Mouse (Mus musculus): ENCODE data around the gene Fam163a. TPM values are rescaled to one million over a fixed set of nuclear protein-coding genes. Genes with fewer than 3 reads are reported as not detected.

Fam163a gene
- polyA plus RNA-seq, 1 experiment from 2014 or later = 7.7 TPM

DNA sequence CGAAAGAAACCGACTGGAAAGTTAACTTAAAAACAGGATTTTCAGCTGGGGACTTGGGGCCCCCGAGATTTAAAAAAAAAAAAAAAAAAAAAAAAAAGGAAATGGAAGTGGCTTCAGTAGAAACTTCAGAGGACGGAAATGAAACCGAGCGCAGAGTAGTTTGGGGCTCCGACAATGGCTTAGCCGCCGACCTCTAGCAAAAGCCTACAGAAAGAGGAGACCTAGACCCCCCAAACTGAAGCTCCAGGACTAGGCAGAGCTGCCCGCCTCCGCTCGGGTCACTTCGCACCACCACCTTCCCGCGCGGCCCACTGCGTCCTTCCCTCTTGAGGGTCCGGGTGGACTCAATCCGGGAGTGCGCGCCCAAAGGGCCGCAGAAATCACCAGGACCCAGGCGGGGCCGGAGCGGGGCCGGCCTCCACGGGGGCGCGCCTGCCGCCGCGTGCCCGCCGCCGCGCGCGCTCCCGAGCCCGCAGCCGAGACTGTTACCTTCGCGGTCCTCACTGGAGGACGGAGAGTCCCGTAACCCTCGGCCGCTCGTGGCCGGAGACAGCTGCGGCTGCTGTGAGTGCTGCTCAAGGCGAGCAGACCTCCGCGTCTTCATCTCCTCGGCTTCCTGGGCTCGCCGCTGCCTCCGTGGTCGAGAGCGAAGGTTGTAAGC, 169.4 kb downstream of the Fam163a start, which contains the start of gene Tor1aip2:
Gene Tor1aip2, plus strand, starts transcription at position 135 of the 661 bp plus-strand sequence.
- H3K4me1 ChIP-seq (replicated peaks) = peaks cover 22% of the 10 kb centered on the region
- no peaks in the 10 kb centered on the region for H3K9me3 ChIP-seq
- DNase-seq (ENCODE audit: low spot score) = peak; percentile 87
- H3K36me3 ChIP-seq = peaks cover 36% of the 10 kb centered on the region
- under 1% methylated on average over 59 of the region's 59 CpGs for WGBS
- H3K27ac ChIP-seq = peak within 1 kb of the TSS; percentile 99
- no peaks in the 10 kb centered on the region for H3K27me3 ChIP-seq (ENCODE audit: insufficient read depth, poor library complexity, severe bottlenecking)
- peak within 1 kb of the TSS; percentile 82 for H3K4me3 ChIP-seq

DNA sequence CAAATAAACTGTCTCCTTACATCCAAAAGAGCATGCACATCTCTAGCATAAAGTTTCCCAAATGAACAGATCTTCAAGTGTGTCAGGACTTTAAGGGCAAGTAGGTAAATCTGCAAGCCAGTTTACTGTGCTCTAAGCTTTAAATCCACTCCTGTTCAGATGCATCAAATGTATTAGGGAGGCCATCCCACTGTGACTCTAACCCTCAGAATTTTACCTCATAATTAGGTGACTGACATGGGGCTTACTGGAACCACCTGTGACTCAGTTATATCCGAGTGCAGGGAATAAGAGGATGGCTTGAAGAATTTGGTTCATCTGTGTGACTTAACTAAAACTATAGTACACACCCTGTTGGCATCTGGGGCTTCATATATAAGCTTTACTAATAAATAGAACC, 170.2 kb downstream of the Fam163a start:
- no peaks in the 10 kb centered on the region for H3K9me3 ChIP-seq

DNA sequence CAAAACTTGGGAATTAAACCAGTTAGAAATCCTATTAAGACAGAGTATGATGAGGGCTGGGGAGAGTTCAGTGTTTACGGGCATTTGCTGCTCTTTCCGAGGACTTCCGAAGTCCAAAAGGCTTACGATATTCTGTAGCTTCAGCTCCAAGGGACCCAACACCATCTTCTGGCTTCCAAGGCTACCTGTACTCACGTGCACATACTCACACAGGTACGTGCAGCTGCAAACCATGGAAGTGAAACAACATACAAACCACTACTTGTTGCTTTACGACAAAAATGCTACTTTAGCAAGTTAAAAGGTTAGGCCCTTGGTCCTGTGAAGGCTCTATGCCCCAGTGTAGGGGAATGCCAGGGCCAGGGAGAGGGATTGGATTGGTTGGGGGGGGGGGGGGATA, 170.9 kb downstream of the Fam163a start:
- Histone ChIP-seq H3K36me3 (peaks cover 51% of the 10 kb centered on the region), H3K9me3 (no peaks in the 10 kb centered on the region), H3K4me1 (replicated peaks) (peaks cover 21% of the 10 kb centered on the region), H3K27me3 (ENCODE audit: insufficient read depth, poor library complexity, severe bottlenecking) (no peaks in the 10 kb centered on the region), H3K4me3 (no peak overlapping the region), H3K27ac (no peak overlapping the region)
- 96% methylated on average over 7 of the region's 7 CpGs for WGBS
- DNase-seq (ENCODE audit: low spot score) = no peak

More for the DNA sequence above, 170.2 kb downstream of the Fam163a start:
- no peaks in the 10 kb centered on the region for H3K27me3 ChIP-seq (ENCODE audit: insufficient read depth, poor library complexity, severe bottlenecking)
- peaks cover 44% of the 10 kb centered on the region for H3K36me3 ChIP-seq
- peak overlapping the region; percentile 82 for H3K4me3 ChIP-seq
- 38% methylated on average over 1 of the region's 1 CpGs for WGBS
- no peak for DNase-seq (ENCODE audit: low spot score)
- peaks cover 21% of the 10 kb centered on the region for H3K4me1 ChIP-seq (replicated peaks)
- peak overlapping the region; percentile 99 for H3K27ac ChIP-seq

DNA sequence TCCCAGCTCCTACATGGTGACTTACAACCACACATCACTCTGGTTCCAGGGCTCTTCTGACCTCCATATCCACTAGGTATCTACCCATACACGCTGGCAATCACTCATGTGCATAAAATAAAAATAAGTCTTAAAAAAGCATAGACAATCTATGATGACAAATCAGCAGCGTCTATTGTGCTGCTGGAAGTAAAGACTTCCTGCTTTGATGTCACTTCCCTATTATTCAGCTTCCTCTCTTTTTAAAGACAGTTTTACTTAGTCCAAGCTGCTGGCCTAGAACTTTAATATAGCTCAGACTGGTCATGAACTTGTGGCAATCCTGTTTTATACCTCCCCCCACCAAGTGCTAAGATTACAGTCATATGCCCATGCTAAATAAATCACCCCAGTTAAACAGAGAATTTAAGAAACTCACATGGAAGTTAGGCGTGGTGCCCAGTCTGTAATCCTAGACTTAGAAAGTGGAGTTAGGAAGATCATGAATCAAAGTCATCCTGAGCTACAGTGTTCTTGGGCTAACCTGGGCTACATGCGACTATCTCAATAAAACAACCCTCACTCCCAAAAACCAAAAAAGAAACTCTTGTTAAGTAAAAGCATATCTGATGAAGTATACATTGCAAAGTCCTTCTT, 176.4 kb downstream of the Fam163a start:
- Histone ChIP-seq H3K9me3 (no peaks in the 10 kb centered on the region), H3K27me3 (ENCODE audit: insufficient read depth, poor library complexity, severe bottlenecking) (no peaks in the 10 kb centered on the region), H3K27ac (no peak overlapping the region), H3K4me1 (replicated peaks) (no peaks in the 10 kb centered on the region), H3K4me3 (no peak overlapping the region), H3K36me3 (peaks cover 91% of the 10 kb centered on the region)
- WGBS = 91% methylated on average over 4 of the region's 4 CpGs
- no peak for DNase-seq (ENCODE audit: low spot score)

DNA sequence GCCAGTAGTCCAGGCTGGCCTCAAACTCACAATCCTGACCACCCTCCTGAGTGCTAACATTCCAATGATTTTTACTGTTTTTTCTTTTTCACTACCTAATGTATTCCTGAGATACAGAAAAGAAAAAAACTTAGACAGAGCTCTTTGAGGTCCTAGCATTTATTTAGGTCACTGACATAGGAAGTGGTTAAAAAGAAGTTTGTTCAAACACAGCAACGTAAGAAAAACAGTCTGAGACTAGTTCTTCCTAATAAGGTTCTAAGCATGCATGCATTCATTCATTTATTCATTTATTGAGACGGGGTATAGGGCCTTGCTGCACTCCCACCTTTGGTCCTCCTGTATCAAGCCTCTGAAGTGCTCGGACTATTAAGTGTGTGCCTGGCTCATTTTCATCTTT, 177.0 kb downstream of the Fam163a start:
- H3K27me3 ChIP-seq (ENCODE audit: insufficient read depth, poor library complexity, severe bottlenecking) = no peaks in the 10 kb centered on the region
- peaks cover 84% of the 10 kb centered on the region for H3K36me3 ChIP-seq
- H3K9me3 ChIP-seq = no peaks in the 10 kb centered on the region
- no peak overlapping the region for H3K27ac ChIP-seq
- no peak for DNase-seq (ENCODE audit: low spot score)
- H3K4me1 ChIP-seq (replicated peaks) = no peaks in the 10 kb centered on the region
- WGBS = 94% methylated on average over 3 of the region's 3 CpGs
- no peak overlapping the region for H3K4me3 ChIP-seq

Other genes with a start within 250 kb of the Fam163a start
- 6.5 and 7.0 TPM in 2 replicates for gene Cep350, start 231.8 kb downstream of the Fam163a start, polyA plus RNA-seq (2016; fragmentation: Nextera tagmentation; extraction: Ambion mirVana)
- 94.6 and 104 TPM in 2 replicates for gene Tor1aip2, start 169.6 kb downstream of the Fam163a start, polyA plus RNA-seq (2016; fragmentation: Nextera tagmentation; extraction: Ambion mirVana)
- 34.5 and 41.9 TPM in 2 replicates for gene Tor1aip1, start 168.5 kb downstream of the Fam163a start, polyA plus RNA-seq (2016; fragmentation: Nextera tagmentation; extraction: Ambion mirVana)
- 0.22 TPM in 1 of 2 replicates, not detected in the other for gene Tdrd5, start 98.6 kb upstream of the Fam163a start, polyA plus RNA-seq (2016; fragmentation: Nextera tagmentation; extraction: Ambion mirVana)
- gene Nphs2, start 105.7 kb upstream of the Fam163a start, polyA plus RNA-seq (2016; fragmentation: Nextera tagmentation; extraction: Ambion mirVana) = not detected in 2 replicates
- 882 and 901 TPM in 2 replicates for gene Gm2000, start 161.0 kb upstream of the Fam163a start, polyA plus RNA-seq (2016; fragmentation: Nextera tagmentation; extraction: Ambion mirVana)
- 0.05 and 0.85 TPM in 2 replicates for gene Axdnd1, start 216.1 kb upstream of the Fam163a start, polyA plus RNA-seq (2016; fragmentation: Nextera tagmentation; extraction: Ambion mirVana)